Mouse (Mus musculus): ENCODE data around the gene Ptpn6. TPM values are rescaled to one million over a fixed set of nuclear protein-coding genes. Genes with fewer than 3 reads are reported as not detected.
"Not testable (repeated sequence)": the region's sequence is repeated elsewhere in the genome, so short reads cannot be mapped to it uniquely, and the experiment has no call there.

Gene Ptpn6
- polyA plus RNA-seq, 1 experiment from 2014 or later: 7.9 TPM

DNA sequence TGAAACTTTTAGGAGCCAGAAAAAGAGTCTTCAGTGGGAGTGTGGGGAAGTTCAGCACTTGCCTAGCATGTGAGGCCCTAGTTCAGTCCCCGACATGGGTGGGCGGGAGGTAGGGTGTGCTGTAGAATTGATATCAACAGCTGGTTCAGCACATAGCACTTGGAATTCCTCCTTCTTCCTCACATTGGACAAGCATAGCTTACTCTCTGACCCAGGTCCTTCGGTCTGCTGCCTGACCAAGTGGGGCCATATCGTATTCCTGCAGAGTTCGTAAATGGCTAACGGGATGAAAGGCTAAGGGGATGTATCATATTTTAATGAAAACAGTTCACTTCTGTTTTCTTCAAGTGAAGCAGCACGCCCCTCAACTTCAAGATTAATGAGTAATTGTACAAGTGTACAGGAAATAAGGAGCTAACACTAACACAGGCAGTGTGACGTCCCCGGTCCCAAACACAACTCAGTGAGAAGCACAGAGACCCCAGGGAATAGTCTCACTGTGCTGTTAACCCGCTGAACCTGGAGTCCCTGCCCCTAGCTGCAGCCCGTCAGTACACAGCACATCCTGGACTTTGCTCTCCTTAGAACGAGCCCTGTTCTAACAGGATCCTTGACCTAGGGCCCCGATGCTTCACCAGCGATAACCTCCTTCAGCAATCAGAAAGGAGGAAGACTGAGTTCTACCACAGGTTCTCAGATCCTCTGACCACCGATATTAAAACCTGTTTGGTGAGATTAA is 45.1 kb downstream of the Ptpn6 start:
- H3K27ac ChIP-seq (ENCODE audit: low read depth, low read length): no peak overlapping the region

DNA sequence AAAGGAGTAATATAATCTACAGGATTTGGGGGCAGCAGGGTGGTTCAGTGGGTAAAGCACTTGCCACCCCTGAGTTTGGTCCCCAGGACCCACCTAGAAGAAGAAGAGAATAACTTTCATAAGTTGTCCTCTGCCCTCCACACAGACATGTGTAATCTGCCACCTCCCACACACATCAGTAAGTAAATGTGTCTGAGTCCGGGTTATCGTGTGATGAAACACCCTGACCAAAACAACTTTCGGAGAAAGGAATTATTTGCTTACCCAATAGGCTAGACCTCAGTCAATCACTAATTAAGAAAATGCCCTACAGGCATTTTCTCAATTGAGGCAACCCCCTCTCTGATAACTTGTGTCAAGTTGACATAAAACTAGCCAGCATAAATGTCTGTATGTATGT is 48.0 kb downstream of the Ptpn6 start:
- no peak for DNase-seq (ENCODE audit: low spot score)
- WGBS: 91% methylated on average over 3 of the region's 3 CpGs
- Histone ChIP-seq H3K4me1 (replicated peaks; ENCODE audit: control insufficient read depth, insufficient read depth, low read length) (no peaks in the 10 kb centered on the region), H3K4me3 (ENCODE audit: low read depth, low read length) (no peak overlapping the region), H3K36me3 (ENCODE audit: control insufficient read depth, insufficient read depth, low read length) (no peaks in the 10 kb centered on the region), H3K9me3 (ENCODE audit: control insufficient read depth, low read length) (no peaks in the 10 kb centered on the region), H3K4me2 (replicated peaks; ENCODE audit: low read depth, low read length) (no peak overlapping the region), H3K27me3 (ENCODE audit: control insufficient read depth, insufficient read depth, low read length) (no peaks in the 10 kb centered on the region), H3K27ac (ENCODE audit: low read depth, low read length) (no peak overlapping the region), H3K9ac (ENCODE audit: low read depth, low read length) (no peak overlapping the region)
- no peak for ATAC-seq (ENCODE audit: low FRiP score)

More for the DNA sequence above, 45.1 kb downstream of the Ptpn6 start:
- DNase-seq (ENCODE audit: low spot score) (no peak), ATAC-seq (ENCODE audit: low FRiP score) (no peak)
- no peaks in the 10 kb centered on the region for H3K36me3 ChIP-seq (ENCODE audit: control insufficient read depth, insufficient read depth, low read length)
- no peaks in the 10 kb centered on the region for H3K27me3 ChIP-seq (ENCODE audit: control insufficient read depth, insufficient read depth, low read length)
- no peak overlapping the region for H3K9ac ChIP-seq (ENCODE audit: low read depth, low read length)
- WGBS: 68% methylated on average over 15 of the region's 15 CpGs
- no peaks in the 10 kb centered on the region for H3K9me3 ChIP-seq (ENCODE audit: control insufficient read depth, low read length)
- no peak overlapping the region for H3K4me3 ChIP-seq (ENCODE audit: low read depth, low read length)
- H3K4me1 ChIP-seq (replicated peaks; ENCODE audit: control insufficient read depth, insufficient read depth, low read length): no peaks in the 10 kb centered on the region
- H3K4me2 ChIP-seq (replicated peaks; ENCODE audit: low read depth, low read length): no peak overlapping the region

DNA sequence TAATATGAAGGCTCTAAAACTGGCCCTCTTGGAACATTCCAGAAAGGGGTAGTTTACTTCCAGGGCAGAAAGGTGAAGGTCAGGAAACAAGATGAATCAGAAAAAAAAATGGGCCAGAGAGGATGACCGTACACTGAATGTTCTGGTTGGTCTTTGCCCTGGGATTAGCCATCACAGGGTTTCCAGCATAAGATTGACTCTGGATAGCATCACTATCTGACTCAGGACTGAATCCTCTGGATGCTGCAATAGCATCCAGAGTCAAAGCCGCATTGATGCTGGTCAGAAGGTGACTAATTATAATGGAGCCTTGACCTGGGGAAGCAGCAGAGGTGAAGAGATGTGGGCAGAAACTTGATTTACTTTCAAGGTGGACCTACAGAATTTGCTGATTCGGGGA is 49.5 kb downstream of the Ptpn6 start:
- Histone ChIP-seq H3K4me3 (ENCODE audit: low read depth, low read length) (no peak overlapping the region), H3K27ac (ENCODE audit: low read depth, low read length) (no peak overlapping the region), H3K9ac (ENCODE audit: low read depth, low read length) (no peak overlapping the region), H3K4me1 (replicated peaks; ENCODE audit: control insufficient read depth, insufficient read depth, low read length) (no peaks in the 10 kb centered on the region), H3K36me3 (ENCODE audit: control insufficient read depth, insufficient read depth, low read length) (no peaks in the 10 kb centered on the region), H3K4me2 (replicated peaks; ENCODE audit: low read depth, low read length) (no peak overlapping the region), H3K27me3 (ENCODE audit: control insufficient read depth, insufficient read depth, low read length) (no peaks in the 10 kb centered on the region), H3K9me3 (ENCODE audit: control insufficient read depth, low read length) (no peaks in the 10 kb centered on the region)
- ATAC-seq (ENCODE audit: low FRiP score): no peak
- 98% methylated on average over 3 of the region's 3 CpGs for WGBS
- no peak for DNase-seq (ENCODE audit: low spot score)

DNA sequence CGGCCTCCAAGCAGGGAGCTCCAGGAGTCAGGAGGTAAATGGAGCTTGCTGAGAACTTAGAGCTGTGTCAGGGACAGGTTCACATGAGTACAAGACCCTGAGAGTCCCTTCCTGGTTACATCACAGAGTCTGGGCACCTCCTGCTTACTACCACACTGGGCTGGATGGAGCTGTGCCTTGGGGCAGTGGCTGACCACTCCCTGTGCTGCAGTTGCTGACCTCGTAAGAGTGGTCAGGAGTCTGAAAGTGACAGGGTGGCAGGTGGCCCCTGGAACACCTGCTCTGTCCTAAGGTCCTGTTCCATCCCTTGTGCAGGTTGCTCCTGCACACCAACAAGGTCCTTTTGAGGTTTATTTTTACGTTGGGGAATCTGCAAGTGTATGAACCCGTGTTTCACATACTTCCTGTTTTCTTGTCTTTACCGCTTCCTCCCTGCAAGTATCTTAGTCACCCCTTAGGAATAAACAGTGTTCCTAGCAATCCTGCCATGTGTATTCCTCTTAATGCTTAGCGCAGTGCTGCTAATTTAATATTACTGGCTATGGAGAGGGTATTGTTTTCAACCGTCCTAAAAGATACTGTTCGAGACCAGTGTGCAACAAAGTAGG is 50.3 kb downstream of the Ptpn6 start:
- H3K36me3 ChIP-seq (ENCODE audit: control insufficient read depth, insufficient read depth, low read length): no peaks in the 10 kb centered on the region
- whole genome bisulfite sequencing: 89% methylated on average over 8 of the region's 8 CpGs
- H3K9ac ChIP-seq (ENCODE audit: low read depth, low read length): no peak overlapping the region
- no peaks in the 10 kb centered on the region for H3K27me3 ChIP-seq (ENCODE audit: control insufficient read depth, insufficient read depth, low read length)
- no peak for DNase-seq (ENCODE audit: low spot score)
- H3K27ac ChIP-seq (ENCODE audit: low read depth, low read length): no peak overlapping the region
- H3K9me3 ChIP-seq (ENCODE audit: control insufficient read depth, low read length): no peaks in the 10 kb centered on the region
- H3K4me2 ChIP-seq (replicated peaks; ENCODE audit: low read depth, low read length): no peak overlapping the region
- H3K4me1 ChIP-seq (replicated peaks; ENCODE audit: control insufficient read depth, insufficient read depth, low read length): no peaks in the 10 kb centered on the region
- H3K4me3 ChIP-seq (ENCODE audit: low read depth, low read length): no peak overlapping the region
- ATAC-seq (ENCODE audit: low FRiP score): no peak

DNA sequence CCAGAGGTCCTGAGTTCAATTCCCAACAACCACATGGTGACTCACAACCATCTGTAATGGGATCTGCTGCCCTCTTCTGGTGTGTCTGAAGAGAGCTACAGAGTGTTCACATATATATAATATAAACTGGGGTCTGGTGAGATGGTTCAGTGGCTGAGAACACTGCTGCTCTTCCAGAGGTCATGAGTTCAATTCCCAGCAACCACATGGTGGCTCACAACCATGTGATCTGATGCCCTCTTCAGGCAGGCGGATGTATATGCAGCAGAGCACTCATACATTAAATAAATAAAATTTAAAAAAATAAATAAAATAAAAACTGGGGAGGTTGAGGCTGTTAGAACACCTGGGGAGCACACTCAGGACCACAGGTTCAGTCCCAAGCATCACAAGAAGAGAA is 51.9 kb downstream of the Ptpn6 start:
- H3K9me3 ChIP-seq (ENCODE audit: control insufficient read depth, low read length); H3K9ac ChIP-seq (ENCODE audit: low read depth, low read length); H3K4me3 ChIP-seq (ENCODE audit: low read depth, low read length); H3K4me1 ChIP-seq (replicated peaks; ENCODE audit: control insufficient read depth, insufficient read depth, low read length); H3K27me3 ChIP-seq (ENCODE audit: control insufficient read depth, insufficient read depth, low read length); H3K4me2 ChIP-seq (replicated peaks; ENCODE audit: low read depth, low read length); DNase-seq (ENCODE audit: low spot score); H3K27ac ChIP-seq (ENCODE audit: low read depth, low read length); H3K36me3 ChIP-seq (ENCODE audit: control insufficient read depth, insufficient read depth, low read length); ATAC-seq (ENCODE audit: low FRiP score): not testable (repeated sequence)
- 86% methylated on average over 1 of the region's 1 CpGs for WGBS

DNA sequence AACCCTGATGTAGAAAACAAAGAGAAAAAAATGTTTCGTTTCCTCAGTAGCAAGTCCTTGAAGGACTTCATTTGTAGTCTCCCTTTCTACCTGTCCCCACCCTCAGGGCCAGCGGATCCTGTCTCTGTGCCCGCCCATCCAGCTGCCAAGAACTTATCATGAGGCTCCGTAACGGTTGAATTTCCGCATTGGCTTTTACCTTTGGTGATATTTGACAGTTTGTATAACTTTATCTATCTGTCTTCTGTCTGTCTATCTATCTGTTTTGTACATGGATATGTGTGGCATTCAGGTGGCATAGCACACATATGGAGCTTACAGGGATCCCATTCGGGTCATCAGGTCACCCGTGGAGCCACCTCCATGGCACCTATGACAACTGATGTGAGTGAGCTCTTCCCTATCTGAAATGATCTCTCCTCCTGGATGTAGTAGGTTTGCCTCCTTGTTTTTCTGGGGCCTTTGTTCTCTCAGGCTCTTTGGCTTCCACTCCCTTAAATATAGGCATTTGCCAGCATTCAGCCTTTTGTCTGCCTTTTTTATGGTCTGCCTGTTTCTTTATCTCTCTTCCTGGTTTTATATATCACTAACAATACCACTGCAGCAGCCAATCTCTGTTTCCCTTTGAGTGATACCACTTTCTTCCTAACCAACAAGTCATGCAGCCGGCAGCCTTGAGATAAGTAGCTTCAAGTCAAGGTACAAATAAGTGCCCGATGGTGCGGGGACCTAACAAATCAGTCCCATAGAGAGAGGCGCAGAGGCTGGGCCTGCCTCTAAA is 52.7 kb downstream of the Ptpn6 start:
- Histone ChIP-seq H3K4me1 (replicated peaks; ENCODE audit: control insufficient read depth, insufficient read depth, low read length) (no peaks in the 10 kb centered on the region), H3K27me3 (ENCODE audit: control insufficient read depth, insufficient read depth, low read length) (no peaks in the 10 kb centered on the region), H3K9me3 (ENCODE audit: control insufficient read depth, low read length) (no peaks in the 10 kb centered on the region), H3K27ac (ENCODE audit: low read depth, low read length) (no peak overlapping the region), H3K36me3 (ENCODE audit: control insufficient read depth, insufficient read depth, low read length) (no peaks in the 10 kb centered on the region), H3K4me2 (replicated peaks; ENCODE audit: low read depth, low read length) (no peak overlapping the region), H3K4me3 (ENCODE audit: low read depth, low read length) (no peak overlapping the region), H3K9ac (ENCODE audit: low read depth, low read length) (no peak overlapping the region)
- ATAC-seq (ENCODE audit: low FRiP score) (no peak), DNase-seq (ENCODE audit: low spot score) (no peak)
- 83% methylated on average over 12 of the region's 12 CpGs for WGBS

DNA sequence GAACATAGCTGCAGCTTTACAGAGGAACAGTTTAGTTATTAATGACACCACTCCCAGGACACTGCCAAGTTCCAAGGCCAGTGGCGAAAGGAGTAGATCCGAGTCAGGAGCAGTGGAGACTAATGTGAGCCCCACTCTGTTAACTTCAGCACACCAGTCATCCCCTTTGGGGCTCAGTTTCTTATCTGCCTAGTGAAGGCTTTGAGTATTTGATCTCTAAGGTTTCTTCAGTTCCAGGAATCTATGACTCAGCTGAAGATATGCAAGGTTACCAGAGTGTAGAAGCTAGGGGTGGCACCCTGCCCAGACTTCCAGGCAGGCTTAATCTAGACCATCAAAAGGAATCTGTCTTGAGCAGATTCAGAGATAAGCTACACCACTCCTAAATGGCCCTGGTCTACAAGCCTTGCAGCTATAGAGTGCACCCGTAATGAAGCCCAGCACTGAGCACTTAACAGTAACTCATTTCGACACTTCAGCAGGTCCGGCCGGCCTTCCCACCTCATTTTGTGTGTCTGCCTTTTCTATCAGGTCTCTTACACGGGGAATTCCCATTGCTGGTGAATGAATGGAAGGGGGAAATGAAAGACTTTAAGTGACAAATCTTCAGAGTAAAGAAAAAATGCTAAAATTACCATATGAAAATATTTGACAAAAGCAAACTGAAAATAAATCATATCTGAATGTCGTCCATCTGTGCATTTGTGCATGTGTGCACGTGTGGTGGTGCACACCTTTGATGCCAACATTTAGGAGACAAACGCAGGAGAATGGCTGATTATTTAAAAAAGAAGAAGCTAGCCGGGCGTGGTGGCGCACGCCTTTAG is 54.7 kb downstream of the Ptpn6 start:
- H3K27ac ChIP-seq (ENCODE audit: low read depth, low read length): no peak overlapping the region
- ATAC-seq (ENCODE audit: low FRiP score) (no peak), DNase-seq (ENCODE audit: low spot score) (no peak)
- no peak overlapping the region for H3K9ac ChIP-seq (ENCODE audit: low read depth, low read length)
- no peak overlapping the region for H3K4me3 ChIP-seq (ENCODE audit: low read depth, low read length)
- WGBS: 90% methylated on average over 14 of the region's 14 CpGs
- H3K9me3 ChIP-seq (ENCODE audit: control insufficient read depth, low read length): no peaks in the 10 kb centered on the region
- no peaks in the 10 kb centered on the region for H3K27me3 ChIP-seq (ENCODE audit: control insufficient read depth, insufficient read depth, low read length)
- H3K36me3 ChIP-seq (ENCODE audit: control insufficient read depth, insufficient read depth, low read length): no peaks in the 10 kb centered on the region
- H3K4me1 ChIP-seq (replicated peaks; ENCODE audit: control insufficient read depth, insufficient read depth, low read length): no peaks in the 10 kb centered on the region
- no peak overlapping the region for H3K4me2 ChIP-seq (replicated peaks; ENCODE audit: low read depth, low read length)

DNA sequence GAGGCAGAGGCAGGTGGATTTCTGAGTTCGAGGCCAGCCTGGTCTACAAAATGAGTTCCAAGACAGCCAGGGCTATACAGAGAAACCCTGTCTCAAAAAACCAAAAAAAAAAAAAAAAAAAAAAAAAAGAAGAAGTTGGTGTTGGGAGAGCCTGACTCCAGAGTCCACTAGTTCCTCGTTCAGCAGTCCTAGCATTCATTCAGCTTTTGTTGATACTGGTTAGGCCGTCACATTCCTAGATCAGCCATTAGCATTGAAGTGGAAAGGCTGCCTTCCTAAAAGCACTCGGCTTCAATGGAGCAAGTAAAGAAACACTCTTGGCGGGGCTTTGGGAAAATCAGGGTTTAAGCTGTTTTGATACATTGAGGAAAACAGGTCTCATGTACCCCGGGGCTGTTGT is 56.2 kb downstream of the Ptpn6 start:
- H3K4me3 ChIP-seq (ENCODE audit: low read depth, low read length); H3K27me3 ChIP-seq (ENCODE audit: control insufficient read depth, insufficient read depth, low read length); H3K36me3 ChIP-seq (ENCODE audit: control insufficient read depth, insufficient read depth, low read length); ATAC-seq (ENCODE audit: low FRiP score); H3K4me2 ChIP-seq (replicated peaks; ENCODE audit: low read depth, low read length); DNase-seq (ENCODE audit: low spot score); H3K4me1 ChIP-seq (replicated peaks; ENCODE audit: control insufficient read depth, insufficient read depth, low read length); H3K9ac ChIP-seq (ENCODE audit: low read depth, low read length); H3K27ac ChIP-seq (ENCODE audit: low read depth, low read length); H3K9me3 ChIP-seq (ENCODE audit: control insufficient read depth, low read length): not testable (repeated sequence)
- 66% methylated on average over 6 of the region's 6 CpGs for WGBS

Measured in hindbrain, embryonic 11.5 days (tissue).